Mouse (Mus musculus) heart, adult 2 months (tissue): ENCODE data around the gene Wbp2. TPM values are rescaled to one million over a fixed set of nuclear protein-coding genes. Genes with fewer than 3 reads are reported as not detected.

Experiments
- DNase-seq, 2 experiments: peaks; one replicate each; pipeline ENCODE4 v3.0.0; 2021
- H3K27ac ChIP-seq: fragments of 200-600 bp; 2 replicates; pipeline ENCODE4 v1.8.1; 2022
- H3K27me3 ChIP-seq: fragments of 200-500 bp; 2 replicates; pipeline ENCODE4 v1.6.1; 2012; ENCODE audit warnings: mild to moderate bottlenecking, low read length, inconsistent platforms, mixed read lengths; ENCODE audit not compliant: control insufficient read depth, insufficient read depth
- H3K36me3 ChIP-seq: fragments of 200-500 bp; 2 replicates; pipeline ENCODE4 v1.6.1; 2012; ENCODE audit warnings: low read length, inconsistent platforms; ENCODE audit not compliant: control insufficient read depth, insufficient read depth
- H3K4me1 ChIP-seq: fragments of 200-500 bp; 2 replicates; pipeline ENCODE4 v1.6.1; 2011; ENCODE audit warnings: low read length; ENCODE audit not compliant: control insufficient read depth, insufficient read depth
- H3K4me3 ChIP-seq: fragments of 200-600 bp; 2 replicates; pipeline ENCODE4 v1.8.1; 2022
- H3K79me2 ChIP-seq: fragments of 200-500 bp; replicated peaks from 2 replicates; pipeline ENCODE4 v1.6.1; 2012; ENCODE audit warnings: mild to moderate bottlenecking, inconsistent platforms, low read length, moderate library complexity, mixed read lengths; ENCODE audit not compliant: control insufficient read depth, insufficient read depth
- H3K9ac ChIP-seq: fragments of 200-500 bp; 2 replicates; pipeline ENCODE4 v1.6.1; 2012; ENCODE audit warnings: low read depth, mild to moderate bottlenecking, control low read depth, inconsistent platforms, low read length, mixed read lengths
- CTCF ChIP-seq: fragments of 200-600 bp; IDR thresholded peaks from 2 replicates; pipeline ENCODE4 v1.8.1; 2022; ENCODE audit warnings: antibody characterized with exemption, mild to moderate bottlenecking, moderate library complexity
- EP300 ChIP-seq: fragments of 200-500 bp; IDR thresholded peaks from 2 replicates; pipeline ENCODE4 v1.6.1; 2011; ENCODE audit warnings: low read depth, low read length, control low read depth; ENCODE audit not compliant: insufficient read depth
- POLR2A ChIP-seq: fragments of 200-500 bp; IDR thresholded peaks from 2 replicates; pipeline ENCODE4 v1.6.1; 2011; ENCODE audit warnings: mild to moderate bottlenecking, low read depth, low read length, control low read depth; ENCODE audit not compliant: insufficient read depth
- WGBS: fragments of 180-500 bp; shearing (Covaris S2); methylation state at CpG from one replicate; pipeline ENCODE4 v1.1.7; 2018; 5-methylcytosine and 5-hydroxymethylcytosine counted together
- intact Hi-C: fragments of 180-260 bp; cut with DNase I; formaldehyde crosslinking; loops from one replicate; pipeline ENCODE4 v1.15.1; 2025
- polyA plus RNA-seq: library from polyadenylated mRNA; depleted of rRNA; stranded (reverse); fragments of >200 nt; gene quantifications from 2 replicates; pipeline ENCODE4 v1.2.3, GENCODE M21; 2012
- total RNA-seq, 2 experiments: library from RNA; stranded (reverse); gene quantifications; 2 replicates each; pipeline ENCODE4 v1.2.3; 2021

The Wbp2 gene
- total and polyA plus RNA-seq, 3 experiments, result 91.0 to 176 (median 108) TPM

DNA sequence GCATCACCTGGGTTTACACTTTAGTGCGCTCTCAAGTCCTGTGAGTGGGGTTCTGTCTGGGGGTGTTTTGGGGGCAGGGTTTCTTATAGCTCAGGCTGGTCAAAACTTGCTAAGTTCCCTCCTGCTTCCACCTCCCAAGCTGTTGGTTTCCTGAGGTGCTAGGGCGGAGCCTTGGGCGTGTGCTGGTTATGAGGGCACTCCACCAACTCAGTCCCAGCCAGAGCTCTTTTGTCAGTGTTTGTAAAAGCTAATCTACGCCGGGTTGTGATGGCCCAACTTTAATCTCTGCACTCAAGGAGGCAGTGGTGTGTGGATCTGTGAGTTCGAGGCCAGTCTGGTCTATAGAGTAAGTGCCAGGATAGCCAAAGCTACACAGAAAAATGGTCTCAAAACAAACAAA, 2.6 kb downstream of the Wbp2 start:
- no peaks in the 10 kb centered on the region; the same call in 1 of the 2 replicates for H3K36me3 ChIP-seq
- no peak for DNase-seq
- no peaks in the 10 kb centered on the region for H3K27me3 ChIP-seq
- TF ChIP-seq POLR2A (no peak), CTCF (no peak), EP300 (no peak)
- no peak overlapping the region for H3K27ac ChIP-seq
- peaks cover 5% of the 10 kb centered on the region for H3K4me1 ChIP-seq
- intact Hi-C loops, result loop anchor here (5.0 kb wide), 2 partner anchors 133 to 147 kb away; no protein-coding TSS in a partner anchor
- WGBS, result 79% methylated on average over 6 of the region's 6 CpGs
- H3K4me3 ChIP-seq, result no peak overlapping the region
- no peaks in the 10 kb centered on the region; the same call in 1 of the 2 replicates for H3K79me2 ChIP-seq
- no peak overlapping the region for H3K9ac ChIP-seq

DNA sequence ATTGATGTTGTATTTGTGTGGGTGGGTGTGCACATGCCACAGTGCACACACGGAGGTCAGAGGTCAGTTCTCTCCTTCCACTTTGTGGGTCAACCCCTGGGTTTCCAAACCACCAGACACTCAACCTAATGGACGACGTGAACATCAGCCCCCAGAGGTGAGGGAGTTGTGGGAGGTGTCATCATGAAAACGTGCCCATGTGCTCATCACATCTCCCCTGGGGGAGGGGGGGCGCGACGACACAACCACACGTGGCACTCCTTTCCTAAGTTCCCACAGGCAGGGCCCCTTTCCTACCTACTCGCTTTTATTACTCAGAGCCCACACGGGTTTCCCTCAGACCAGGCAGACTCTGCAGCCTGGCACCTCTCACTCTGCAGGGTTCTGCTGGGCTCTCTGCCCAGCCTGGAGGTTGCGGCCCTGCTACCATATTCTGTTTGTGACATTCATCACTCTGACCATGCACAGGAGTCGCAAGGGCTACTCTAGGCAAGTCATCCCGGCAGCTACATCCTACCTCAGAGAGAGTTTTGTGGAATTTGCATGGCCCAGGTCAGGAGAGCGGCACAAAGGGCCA, 3.6 kb downstream of the Wbp2 start:
- intact Hi-C loops, result loop anchor here (5.0 kb wide), 2 partner anchors 134 to 146 kb away; no protein-coding TSS in a partner anchor
- WGBS, result 82% methylated on average over 14 of the region's 14 CpGs
- no peak for DNase-seq

DNA sequence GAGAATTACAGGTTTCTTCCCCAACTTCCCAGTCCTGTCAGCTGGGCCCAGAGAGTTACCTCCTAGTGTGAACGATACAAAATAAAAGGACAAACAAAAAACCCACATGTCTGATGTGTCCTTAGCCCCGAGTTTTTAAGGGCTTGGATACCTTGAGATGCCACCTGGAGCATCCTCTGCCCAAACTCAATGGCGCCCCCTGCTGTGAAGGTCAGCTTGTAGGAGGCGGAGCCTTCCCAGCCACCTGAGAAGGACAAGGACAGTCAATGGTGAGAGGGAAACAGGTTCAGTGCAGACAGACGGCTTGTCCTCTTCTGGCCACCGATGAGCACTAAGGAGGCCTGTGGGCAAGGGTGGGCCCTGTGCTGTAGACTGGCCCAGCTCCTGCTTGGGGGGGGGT, 5.7 kb downstream of the Wbp2 start:
- peak; percentile 46 to 70 for DNase-seq
- intact Hi-C loops, result loop anchor here (5.0 kb wide), 2 partner anchors 136 to 144 kb away; no protein-coding TSS in a partner anchor

More for the DNA sequence above, 3.6 kb downstream of the Wbp2 start:
- Histone ChIP-seq H3K4me3 (no peak overlapping the region), H3K4me1 (peaks cover 5% of the 10 kb centered on the region), H3K36me3 (no peaks in the 10 kb centered on the region; the same call in 1 of the 2 replicates), H3K79me2 (no peaks in the 10 kb centered on the region; the same call in 1 of the 2 replicates), H3K9ac (no peak overlapping the region), H3K27ac (no peak overlapping the region), H3K27me3 (no peaks in the 10 kb centered on the region)
- TF ChIP-seq EP300 (no peak), CTCF (no peak), POLR2A (no peak)

DNA sequence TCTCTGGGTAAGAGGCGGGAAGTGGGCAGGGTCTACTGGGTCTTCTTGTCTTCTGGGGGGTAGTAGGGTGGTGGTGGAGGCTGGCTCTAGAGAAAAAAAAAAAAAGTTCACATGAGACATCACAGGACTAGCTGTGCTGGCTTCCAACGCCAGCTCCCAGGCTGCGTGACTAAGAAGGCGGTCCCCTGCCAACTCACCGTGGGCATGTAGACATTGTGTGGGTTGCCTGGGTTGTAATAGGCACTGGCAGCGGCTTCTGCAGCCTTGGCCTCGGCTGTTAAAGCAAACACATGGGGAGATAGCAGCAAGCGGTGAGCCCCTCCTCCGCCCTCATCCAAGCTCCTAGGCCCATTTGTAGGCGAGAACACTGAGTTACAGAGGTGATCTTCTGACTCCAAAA, 7.3 kb downstream of the Wbp2 start:
- Histone ChIP-seq H3K36me3 (no peaks in the 10 kb centered on the region), H3K9ac (no peak overlapping the region), H3K4me3 (no peak overlapping the region), H3K4me1 (no peaks in the 10 kb centered on the region), H3K27me3 (no peaks in the 10 kb centered on the region), H3K27ac (no peak overlapping the region), H3K79me2 (no peaks in the 10 kb centered on the region)
- 79% methylated on average over 10 of the region's 10 CpGs for WGBS
- intact Hi-C loops, result no loop called here
- DNase-seq, result no peak
- TF ChIP-seq EP300 (no peak), CTCF (no peak), POLR2A (no peak)

More for the DNA sequence above, 5.7 kb downstream of the Wbp2 start:
- H3K27ac ChIP-seq, result no peak overlapping the region
- TF ChIP-seq CTCF (peak; percentile 70), EP300 (no peak)
- no peaks in the 10 kb centered on the region; the same call in 1 of the 2 replicates for H3K79me2 ChIP-seq
- WGBS, result 77% methylated on average over 6 of the region's 6 CpGs
- H3K27me3 ChIP-seq, result no peaks in the 10 kb centered on the region
- H3K9ac ChIP-seq, result no peak overlapping the region
- H3K4me1 ChIP-seq, result peaks cover 2% of the 10 kb centered on the region
- no peak overlapping the region for H3K4me3 ChIP-seq
- H3K36me3 ChIP-seq, result no peaks in the 10 kb centered on the region; the same call in 1 of the 2 replicates

DNA sequence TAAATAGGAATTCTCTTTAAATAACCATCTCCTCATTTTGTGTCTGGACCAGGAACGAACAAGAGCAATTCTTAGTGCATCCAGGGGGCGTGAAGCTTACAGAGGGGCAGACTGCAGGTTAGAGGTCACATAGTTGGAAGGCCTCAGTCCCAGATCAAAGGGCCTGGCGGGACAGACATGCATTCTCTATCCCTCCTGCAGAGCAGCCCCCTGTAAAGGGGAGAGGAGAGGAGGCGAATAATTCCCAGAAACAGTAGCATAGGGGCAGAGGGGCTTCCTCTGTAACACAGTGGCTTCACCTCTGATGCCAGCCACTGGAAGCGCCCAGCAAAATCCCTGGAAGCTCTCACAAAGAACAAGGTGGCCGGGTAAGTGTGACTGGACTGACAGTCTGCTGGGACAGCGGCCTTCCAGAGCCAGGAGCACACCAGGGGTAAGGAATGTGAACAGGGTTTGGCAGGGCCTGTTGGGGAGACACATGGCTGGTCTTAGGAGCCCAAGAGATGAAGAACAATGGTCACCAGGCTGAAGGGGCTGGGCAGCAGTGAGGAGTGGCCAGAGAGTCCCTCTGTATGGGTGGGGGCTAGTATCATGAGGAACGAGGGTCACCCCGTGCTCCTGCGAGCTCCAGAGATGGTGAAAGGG, 8.0 kb downstream of the Wbp2 start:
- Histone ChIP-seq H3K4me3 (no peak overlapping the region), H3K27me3 (no peaks in the 10 kb centered on the region), H3K79me2 (no peaks in the 10 kb centered on the region), H3K27ac (no peak overlapping the region), H3K4me1 (no peaks in the 10 kb centered on the region), H3K36me3 (no peaks in the 10 kb centered on the region), H3K9ac (no peak overlapping the region)
- TF ChIP-seq POLR2A (no peak), EP300 (no peak), CTCF (no peak)
- intact Hi-C loops, result no loop called here
- DNase-seq, result no peak
- 72% methylated on average over 10 of the region's 10 CpGs for WGBS

DNA sequence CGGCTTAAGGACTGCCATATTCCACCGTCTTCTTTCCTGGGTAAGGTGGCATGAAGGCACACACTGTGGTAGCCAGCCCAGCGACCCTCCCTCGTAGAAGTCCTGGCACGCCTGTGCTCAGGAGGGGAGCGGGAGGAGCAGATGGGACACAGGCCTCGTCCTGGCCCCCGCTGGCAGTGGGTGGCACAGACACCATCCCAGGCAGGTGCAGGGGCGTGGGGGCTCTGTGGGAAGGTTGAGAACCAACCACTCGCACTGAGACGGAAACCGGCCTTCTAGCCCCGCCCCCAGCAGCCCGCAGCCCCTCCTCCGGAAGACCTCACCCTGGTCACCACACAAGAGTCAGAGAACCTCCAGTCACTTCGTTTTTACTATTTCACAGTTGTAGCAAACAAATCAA, 8.6 kb downstream of the Wbp2 start:
- H3K4me3 ChIP-seq, result no peak overlapping the region
- peak; percentile 70 to 75 for DNase-seq
- H3K27me3 ChIP-seq, result no peaks in the 10 kb centered on the region
- no peaks in the 10 kb centered on the region for H3K4me1 ChIP-seq
- H3K79me2 ChIP-seq, result no peaks in the 10 kb centered on the region
- 31% methylated on average over 16 of the region's 16 CpGs for WGBS
- no peak overlapping the region for H3K27ac ChIP-seq
- TF ChIP-seq EP300 (no peak), POLR2A (no peak; the same call in 1 of the 2 replicates), CTCF (no peak)
- H3K36me3 ChIP-seq, result no peaks in the 10 kb centered on the region
- intact Hi-C loops, result no loop called here
- H3K9ac ChIP-seq, result peak overlapping the region; percentile 44
